ENCODE assay signal across 8 mouse cellular contexts in genomic region chr19:24225305-24225696, GRCm38 (mm10). TPM values are rescaled to one million over a fixed set of nuclear protein-coding genes. Genes with fewer than 3 reads are reported as not detected.
DNase-seq lines count a peak whose midpoint lies in the region; ATAC-seq and TF ChIP-seq lines count a peak whose summit lies in the region.

No protein-coding gene starts in this region.

- no peak overlapping the region for H3K27ac ChIP-seq in thymus, adult 2 months (ENCODE audit: control insufficient read depth, insufficient read depth, low read length)
- no peak overlapping the region for H3K27ac ChIP-seq in forebrain, embryonic 11.5 days (ENCODE audit: low read depth, low read length)
- H3K27ac ChIP-seq in hindbrain, embryonic 12.5 days = no peak overlapping the region
- peak overlapping the region; percentile 69 for H3K27ac ChIP-seq in limb, embryonic 15.5 days
- H3K27ac ChIP-seq in midbrain, embryonic 14.5 days (replicated peaks; ENCODE audit: low read depth, low read length) = no peak overlapping the region

- H3K4me3 ChIP-seq in thymus, adult 2 months (ENCODE audit: control insufficient read depth, insufficient read depth, low read length) = peak overlapping the region; percentile 27
- peak overlapping the region; percentile 44 for H3K4me3 ChIP-seq in forebrain, embryonic 11.5 days (ENCODE audit: low read depth, low read length)
- peak overlapping the region; percentile 44 for H3K4me3 ChIP-seq in hindbrain, embryonic 12.5 days
- H3K4me3 ChIP-seq in limb, embryonic 15.5 days = peak overlapping the region; percentile 48
- H3K4me3 ChIP-seq in midbrain, embryonic 14.5 days (replicated peaks; ENCODE audit: low read depth, low read length) = peak overlapping the region; percentile 42

- peak overlapping the region; percentile 87 for H3K4me2 ChIP-seq in forebrain, embryonic 11.5 days (ENCODE audit: low read depth, low read length, severe bottlenecking)
- peak overlapping the region; percentile 82 for H3K4me2 ChIP-seq in hindbrain, embryonic 12.5 days (replicated peaks)
- H3K4me2 ChIP-seq in limb, embryonic 15.5 days = peak overlapping the region; percentile 94
- peak overlapping the region; percentile 85 for H3K4me2 ChIP-seq in midbrain, embryonic 14.5 days (ENCODE audit: low read length)

- peak; percentile 44; the same call in 1 of the 2 replicates for ATAC-seq in forebrain, embryonic 11.5 days (replicated peaks; ENCODE audit: low FRiP score)
- ATAC-seq in hindbrain, embryonic 12.5 days (ENCODE audit: low FRiP score) = no peak
- no peak for ATAC-seq in limb, embryonic 15.5 days (ENCODE audit: insufficient number of reproducible peaks, low FRiP score, low TSS enrichment, low read depth)
- ATAC-seq in midbrain, embryonic 14.5 days (ENCODE audit: low FRiP score, low TSS enrichment) = no peak

- H3K36me3 ChIP-seq in thymus, adult 2 months (ENCODE audit: control insufficient read depth, insufficient read depth, low read length) = no peaks in the 10 kb centered on the region
- H3K36me3 ChIP-seq in forebrain, embryonic 11.5 days (ENCODE audit: control insufficient read depth, insufficient read depth, low read length) = no peaks in the 10 kb centered on the region
- H3K36me3 ChIP-seq in hindbrain, embryonic 12.5 days = no peaks in the 10 kb centered on the region
- no peaks in the 10 kb centered on the region for H3K36me3 ChIP-seq in limb, embryonic 15.5 days
- H3K36me3 ChIP-seq in midbrain, embryonic 14.5 days (ENCODE audit: control insufficient read depth, insufficient read depth, low read length) = no peaks in the 10 kb centered on the region

- TF ChIP-seq POLR2A in thymus, adult 2 months (IDR thresholded peaks at IDR 0.05; ENCODE audit: control insufficient read depth, extremely low read depth, insufficient read depth, low read length, poor library complexity) = no peak

- no peak for DNase-seq in thymus, adult 2 months
- no peak for DNase-seq in thymus, postnatal 0 days (ENCODE audit: low spot score)
- DNase-seq in forebrain, embryonic 11.5 days (ENCODE audit: low spot score) = peak; percentile 68
- DNase-seq in midbrain, embryonic 14.5 days = peak; percentile 54
- peak; percentile 61 for DNase-seq in urinary bladder, postnatal 25 days (ENCODE audit: low spot score)
- no peak for DNase-seq in layer of hippocampus, postnatal 10 days (ENCODE audit: low spot score in 2 of 2)

- H3K27me3 ChIP-seq in thymus, adult 2 months (ENCODE audit: control insufficient read depth, insufficient read depth, low read length) = no peaks in the 10 kb centered on the region; the same call in 1 of the 2 replicates
- peaks cover 14% of the 10 kb centered on the region for H3K27me3 ChIP-seq in forebrain, embryonic 11.5 days (ENCODE audit: control insufficient read depth, insufficient read depth, low read length)
- H3K27me3 ChIP-seq in hindbrain, embryonic 12.5 days = peaks cover 48% of the 10 kb centered on the region
- H3K27me3 ChIP-seq in limb, embryonic 15.5 days = peaks cover 25% of the 10 kb centered on the region
- H3K27me3 ChIP-seq in midbrain, embryonic 14.5 days (ENCODE audit: control insufficient read depth, insufficient read depth, low read length) = peaks cover 24% of the 10 kb centered on the region

- peaks cover 4% of the 10 kb centered on the region for H3K4me1 ChIP-seq in thymus, adult 2 months (replicated peaks; ENCODE audit: control insufficient read depth, insufficient read depth, low read length)
- no peaks in the 10 kb centered on the region; the same call in 1 of the 2 replicates for H3K4me1 ChIP-seq in forebrain, embryonic 11.5 days (replicated peaks; ENCODE audit: control insufficient read depth, insufficient read depth, low read length)
- peaks cover 11% of the 10 kb centered on the region for H3K4me1 ChIP-seq in hindbrain, embryonic 12.5 days
- H3K4me1 ChIP-seq in limb, embryonic 15.5 days = peaks cover 18% of the 10 kb centered on the region
- H3K4me1 ChIP-seq in midbrain, embryonic 14.5 days (ENCODE audit: control insufficient read depth, insufficient read depth, low read length) = 0 out of 2 replicates have a peak, but pooled peaks cover 4% of the 10 kb centered on the region

- WGBS in thymus, adult 2 months = 1% methylated on average over 17 of the region's 17 CpGs
- under 1% methylated on average over 17 of the region's 17 CpGs for WGBS in forebrain, embryonic 11.5 days
- WGBS in hindbrain, embryonic 12.5 days = under 1% methylated on average over 17 of the region's 17 CpGs
- WGBS in limb, embryonic 15.5 days = 2% methylated on average over 17 of the region's 17 CpGs
- 1% methylated on average over 17 of the region's 17 CpGs for WGBS in midbrain, embryonic 14.5 days

- no peak overlapping the region; the same call in 1 of the 2 replicates for H3K9ac ChIP-seq in forebrain, embryonic 11.5 days (ENCODE audit: low read length)
- no peak overlapping the region for H3K9ac ChIP-seq in hindbrain, embryonic 12.5 days
- no peak overlapping the region for H3K9ac ChIP-seq in limb, embryonic 15.5 days
- H3K9ac ChIP-seq in midbrain, embryonic 14.5 days (replicated peaks; ENCODE audit: low read length) = no peak overlapping the region; the same call in 1 of the 2 replicates

- H3K9me3 ChIP-seq in forebrain, embryonic 11.5 days (ENCODE audit: control insufficient read depth, low read length) = no peaks in the 10 kb centered on the region
- no peaks in the 10 kb centered on the region for H3K9me3 ChIP-seq in hindbrain, embryonic 12.5 days (replicated peaks)
- H3K9me3 ChIP-seq in limb, embryonic 15.5 days = no peaks in the 10 kb centered on the region
- H3K9me3 ChIP-seq in midbrain, embryonic 14.5 days (ENCODE audit: control insufficient read depth, low read length) = no peaks in the 10 kb centered on the region

- no peak for TF ChIP-seq CTCF in thymus, adult 2 months (IDR thresholded peaks at IDR 0.05; ENCODE audit: borderline replicate concordance, control insufficient read depth, extremely low read depth, insufficient read depth, low read length, poor library complexity)

RNA-seq across cellular contexts. Expression of gene Tjp2, which starts 0.5 kb away (rescaled TPM):
- 4.5 and 5.5 TPM in 2 replicates for polyA plus RNA-seq in thymus, adult 2 months (2012; rRNA removed)
- polyA plus RNA-seq in thymus, postnatal 0 days (2015; fragmentation: Nextera tagmentation; extraction: Ambion mirVana) = 9.4 and 9.5 TPM in 2 replicates
- polyA plus RNA-seq in forebrain, embryonic 11.5 days (2014; fragmentation: Nextera tagmentation; extraction: Ambion mirVana) = 32.1 and 36.9 TPM in 2 replicates
- polyA plus RNA-seq in hindbrain, embryonic 12.5 days (2016; fragmentation: Nextera tagmentation; extraction: Ambion mirVana) = 26.7 and 28.7 TPM in 2 replicates
- polyA plus RNA-seq in limb, embryonic 15.5 days (2015; fragmentation: Nextera tagmentation; extraction: Ambion mirVana) = 17.2 and 20.6 TPM in 2 replicates
- 6.7 and 15.5 TPM in 2 replicates for polyA plus RNA-seq in midbrain, embryonic 14.5 days (2014; fragmentation: Nextera tagmentation; extraction: Ambion mirVana)
- total RNA-seq in layer of hippocampus, postnatal 10 days (2021) = 10 to 100 TPM; 20.7 to 25.9 TPM

RNA-seq across cellular contexts. Expression of gene Fxn, which starts 55.1 kb away (rescaled TPM):
- polyA plus RNA-seq in thymus, adult 2 months (2012; rRNA removed) = 22.5 and 24.5 TPM in 2 replicates
- polyA plus RNA-seq in thymus, postnatal 0 days (2015; fragmentation: Nextera tagmentation; extraction: Ambion mirVana) = 72.7 and 74.5 TPM in 2 replicates
- 53.3 and 56.8 TPM in 2 replicates for polyA plus RNA-seq in forebrain, embryonic 11.5 days (2014; fragmentation: Nextera tagmentation; extraction: Ambion mirVana)
- 36.3 and 44.6 TPM in 2 replicates for polyA plus RNA-seq in hindbrain, embryonic 12.5 days (2016; fragmentation: Nextera tagmentation; extraction: Ambion mirVana)
- 36.0 and 38.6 TPM in 2 replicates for polyA plus RNA-seq in limb, embryonic 15.5 days (2015; fragmentation: Nextera tagmentation; extraction: Ambion mirVana)
- polyA plus RNA-seq in midbrain, embryonic 14.5 days (2014; fragmentation: Nextera tagmentation; extraction: Ambion mirVana) = 37.0 and 37.9 TPM in 2 replicates
- total RNA-seq in layer of hippocampus, postnatal 10 days (2021) = 10 to 100 TPM; 12.2 TPM

Comparison
In these comparisons a context has a peak if more than half of its experiments do, and no peak if none do; other contexts are left out.
1. DNase-seq: peak in forebrain, embryonic 11.5 days (single experiment), midbrain, embryonic 14.5 days (single experiment) and urinary bladder, postnatal 25 days (single experiment); none in thymus, adult 2 months (single experiment), thymus, postnatal 0 days (single experiment) and layer of hippocampus, postnatal 10 days (0 of 2).
2. Peak in every context shown above with its lines, with median percentiles within 50 percentile points of each other: H3K4me3 ChIP-seq and H3K4me2 ChIP-seq.